Mouse (Mus musculus) hindbrain, embryonic 12.5 days (tissue): Measurements from ENCODE around the gene Alg3. TPM values are rescaled to one million over a fixed set of nuclear protein-coding genes. Genes with fewer than 3 reads are reported as not detected.

Experiments used
- ATAC-seq: fragments of 200-750 bp; cut with Nextera tagmentation; 2 replicates; pipeline ENCODE4 v1.8.0; 2017; ENCODE audit warnings: moderate TSS enrichment; ENCODE audit not compliant: low FRiP score
- H3K27ac ChIP-seq: fragments of 300-500 bp; sonication (generic); 2 replicates; pipeline ENCODE4 v1.5.1; 2016; ENCODE audit warnings: mild to moderate bottlenecking
- H3K27me3 ChIP-seq: fragments of 300-500 bp; sonication (generic); 2 replicates; pipeline ENCODE4 v1.6.1; 2016; ENCODE audit warnings: mild to moderate bottlenecking
- H3K36me3 ChIP-seq: fragments of 300-500 bp; sonication (generic); 2 replicates; pipeline ENCODE4 v1.6.1; 2016; ENCODE audit warnings: mild to moderate bottlenecking
- H3K4me1 ChIP-seq: fragments of 300-500 bp; sonication (generic); 2 replicates; pipeline ENCODE4 v1.6.1; 2016
- H3K4me2 ChIP-seq: fragments of 300-500 bp; sonication (generic); replicated peaks from 2 replicates; pipeline ENCODE4 v1.6.1; 2016; ENCODE audit warnings: mild to moderate bottlenecking
- H3K4me3 ChIP-seq: fragments of 300-500 bp; sonication (generic); 2 replicates; pipeline ENCODE4 v1.5.1; 2016; ENCODE audit warnings: mild to moderate bottlenecking
- H3K9ac ChIP-seq: fragments of 300-500 bp; sonication (generic); 2 replicates; pipeline ENCODE4 v1.6.1; 2016; ENCODE audit warnings: mild to moderate bottlenecking, moderate library complexity
- H3K9me3 ChIP-seq: fragments of 300-500 bp; sonication (generic); replicated peaks from 2 replicates; pipeline ENCODE4 v1.6.1; 2016; ENCODE audit warnings: mild to moderate bottlenecking
- WGBS: fragments of 180-500 bp; shearing (Covaris S2); methylation state at CpG from one replicate; pipeline ENCODE4 v1.1.7; 2016; 5-methylcytosine and 5-hydroxymethylcytosine counted together
- microRNA counts: library from miRNA; unstranded; fragments of <30 nt; microRNA quantifications from one replicate; lab custom pipeline; 2017
- microRNA-seq: library from miRNA; unstranded; fragments of <30 nt; microRNA quantifications from one replicate; pipeline ENCODE4, GENCODE M21; 2017
- polyA plus RNA-seq: library from polyadenylated mRNA; unstranded; fragments of >200 nt; fragmentation: Nextera tagmentation; extraction: Ambion mirVana; gene quantifications from 2 replicates; pipeline ENCODE4 v1.2.1, GENCODE M21; 2016

The Alg3 gene
- polyA plus RNA-seq, 1 experiment from 2014 or later = 40.0 TPM

DNA sequence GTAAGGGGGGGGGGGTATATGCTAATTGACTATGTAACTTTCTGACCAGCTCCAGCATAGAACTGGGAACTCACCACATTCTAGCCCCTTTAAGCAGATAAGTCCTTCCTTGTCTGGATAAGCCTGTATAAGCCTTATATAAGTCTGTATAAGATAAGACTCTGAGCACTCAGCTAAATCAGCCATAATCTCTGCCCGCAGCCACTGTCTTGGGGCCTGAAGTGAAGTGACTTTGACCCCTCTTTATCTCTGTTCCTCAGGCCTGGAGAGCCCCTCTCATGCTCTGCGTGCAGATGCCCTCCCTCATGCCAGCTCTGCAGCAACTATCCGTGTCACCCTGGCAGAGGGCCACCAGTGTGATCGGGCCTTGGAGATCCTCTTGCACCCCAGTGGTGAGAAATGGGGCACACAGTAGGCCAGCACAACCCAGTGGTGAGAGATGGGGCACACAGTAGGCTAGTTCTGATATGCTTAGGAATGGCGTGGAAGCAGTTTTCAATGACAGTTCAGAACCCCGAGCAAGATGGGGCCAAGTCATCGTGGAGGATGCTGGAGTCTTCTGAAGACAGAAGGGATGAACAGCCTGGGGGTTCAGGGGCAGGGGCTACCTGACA, 16.4 kb downstream of the Alg3 start:
- H3K36me3 ChIP-seq = no peaks in the 10 kb centered on the region
- no peaks in the 10 kb centered on the region for H3K9me3 ChIP-seq
- 87% methylated on average over 7 of the region's 7 CpGs for WGBS
- ATAC-seq = no peak
- no peak overlapping the region for H3K4me2 ChIP-seq
- peaks cover 15% of the 10 kb centered on the region for H3K4me1 ChIP-seq
- H3K4me3 ChIP-seq = no peak overlapping the region
- H3K27ac ChIP-seq = no peak overlapping the region
- H3K9ac ChIP-seq = no peak overlapping the region
- H3K27me3 ChIP-seq = peaks cover 54% of the 10 kb centered on the region

- Histone ChIP-seq H3K36me3 (no peaks in the 10 kb centered on the region), H3K4me2 (peak overlapping the region; percentile 70), H3K9me3 (no peaks in the 10 kb centered on the region), H3K27ac (no peak overlapping the region), H3K9ac (peak overlapping the region; percentile 27; the same call in 1 of the 2 replicates), H3K4me1 (peaks cover 25% of the 10 kb centered on the region), H3K27me3 (peaks cover 72% of the 10 kb centered on the region), H3K4me3 (peak overlapping the region; percentile 44)
- no peak for ATAC-seq
- WGBS = 3% methylated on average over 45 of the region's 48 CpGs
These were observed 20.3 kb downstream of the Alg3 start for GRCm38 (mm10) chr16:20591076-20591705.

DNA sequence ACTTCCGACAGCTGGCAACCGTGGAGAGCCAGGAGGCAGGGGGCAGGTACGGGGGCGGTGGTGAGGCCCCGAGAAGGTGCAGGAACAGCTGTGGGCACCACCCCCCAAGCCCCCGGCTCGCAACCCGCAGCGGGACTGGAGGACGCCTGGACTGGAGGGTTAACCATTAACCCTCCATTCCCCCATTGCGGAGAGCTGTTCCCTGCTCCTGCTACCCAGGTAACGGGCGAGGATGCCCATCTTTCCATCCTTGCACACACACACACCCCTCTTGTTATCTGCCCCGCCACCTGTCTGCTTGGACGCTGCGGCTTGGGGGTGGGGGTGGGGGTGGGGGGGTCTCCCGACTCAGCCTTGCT, 20.9 kb downstream of the Alg3 start:
- 5% methylated on average over 14 of the region's 17 CpGs for WGBS
- H3K9ac ChIP-seq = peak overlapping the region; percentile 58
- ATAC-seq = peak; percentile 14; the same call in 1 of the 2 replicates
- H3K4me2 ChIP-seq = peak overlapping the region; percentile 70
- H3K4me1 ChIP-seq = peaks cover 25% of the 10 kb centered on the region
- H3K9me3 ChIP-seq = no peaks in the 10 kb centered on the region
- peaks cover 72% of the 10 kb centered on the region for H3K27me3 ChIP-seq
- H3K36me3 ChIP-seq = no peaks in the 10 kb centered on the region
- peak overlapping the region; percentile 44 for H3K4me3 ChIP-seq
- no peak overlapping the region for H3K27ac ChIP-seq

DNA sequence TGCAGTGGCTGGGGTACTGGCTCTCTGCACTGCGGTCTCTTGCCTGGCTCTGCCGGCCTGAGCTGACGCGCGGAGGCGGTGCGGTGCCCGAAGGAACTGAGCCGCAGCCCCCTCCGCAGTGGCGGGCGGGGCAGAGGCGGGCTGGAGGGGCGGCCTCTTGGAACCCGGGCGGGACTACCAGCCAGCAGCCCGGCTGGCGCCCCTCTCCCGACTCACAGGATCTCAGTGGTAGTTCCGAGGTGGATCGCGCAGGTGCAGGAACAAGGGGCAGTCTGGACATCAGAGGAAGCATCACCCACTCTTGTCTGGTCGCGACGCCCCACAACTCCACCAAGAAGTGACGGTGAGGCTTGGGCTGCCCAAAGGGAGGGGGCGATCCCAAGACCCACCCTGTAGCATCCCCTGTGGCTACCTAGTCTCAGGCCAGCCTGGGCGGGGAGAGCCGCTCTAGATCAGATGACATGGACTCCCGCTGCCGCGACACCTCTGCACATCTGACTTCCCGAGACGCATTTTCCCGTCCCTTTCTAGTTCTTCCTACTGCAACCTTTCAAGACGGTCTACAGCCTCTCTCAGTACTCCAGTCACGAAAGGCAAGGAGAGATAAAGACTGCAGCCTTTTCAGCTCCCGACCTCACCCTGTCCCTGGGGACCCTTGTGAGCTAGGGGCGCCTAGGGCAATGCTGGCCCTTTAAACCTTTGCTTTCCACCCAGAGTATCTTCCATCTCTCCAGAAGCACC, 21.4 kb downstream of the Alg3 start:
- Histone ChIP-seq H3K4me3 (peak overlapping the region; percentile 44), H3K36me3 (no peaks in the 10 kb centered on the region), H3K27ac (0 out of 2 replicates have a peak overlapping the region, but pooled peaks have one; percentile 13), H3K9ac (peak overlapping the region; percentile 58), H3K9me3 (no peaks in the 10 kb centered on the region), H3K4me2 (peak overlapping the region; percentile 70), H3K27me3 (peaks cover 68% of the 10 kb centered on the region), H3K4me1 (peaks cover 25% of the 10 kb centered on the region)
- ATAC-seq = peak; percentile 88
- WGBS = 1% methylated on average over 36 of the region's 39 CpGs

DNA sequence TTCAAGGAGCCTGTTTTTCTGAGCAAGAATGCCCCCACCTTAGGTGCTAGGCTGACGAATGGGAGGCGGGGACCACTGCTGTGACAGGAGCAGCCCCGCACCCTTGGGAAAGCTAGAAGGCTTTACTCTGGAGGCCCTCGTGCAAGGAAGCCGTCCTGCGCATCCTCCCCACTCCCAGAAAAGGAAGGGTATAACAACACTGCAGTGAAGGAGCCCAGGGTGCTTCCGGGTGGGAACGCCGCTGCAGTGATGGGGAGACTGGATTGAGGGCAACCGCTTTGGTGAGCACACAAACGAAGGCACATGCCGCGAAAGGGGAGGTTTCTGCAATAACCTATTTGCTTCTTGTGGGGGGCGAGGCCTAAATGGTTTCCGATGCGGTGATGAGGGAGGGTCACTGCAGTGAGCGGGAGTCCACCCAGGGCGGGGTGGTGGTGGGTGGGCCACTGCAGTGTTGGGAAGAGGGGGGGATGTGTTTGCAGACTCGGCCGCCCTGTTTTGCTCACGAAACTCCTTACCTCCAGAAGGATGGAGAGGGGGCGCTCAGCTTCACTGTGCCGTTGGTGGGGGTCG, 22.1 kb downstream of the Alg3 start, which contains the start of gene Vwa5b2:
Gene Vwa5b2, plus strand, starts transcription at position 106 of the 573 bp plus-strand sequence.
- 1% methylated on average over 24 of the region's 24 CpGs for WGBS

DNA sequence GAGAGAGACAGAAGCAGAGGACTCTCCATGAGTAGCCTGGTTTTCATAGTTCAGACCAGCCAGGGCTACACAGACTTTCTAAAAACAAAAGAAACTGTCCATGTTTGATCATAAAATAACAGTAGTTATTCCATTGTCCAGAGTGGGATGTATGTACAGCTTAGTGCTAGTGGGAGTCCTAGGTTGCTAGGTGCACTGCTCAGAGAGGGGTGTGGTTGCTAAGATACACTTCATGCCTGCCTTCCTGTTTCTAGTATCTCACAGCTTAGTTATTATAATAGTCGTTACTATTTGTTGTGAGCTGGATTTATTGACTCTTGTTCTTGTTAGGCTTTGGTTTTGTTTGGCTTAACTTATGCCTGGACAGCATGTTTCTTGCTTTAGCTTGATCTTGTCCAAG, 46.5 kb downstream of the Alg3 start:
- Histone ChIP-seq H3K9me3 (no peaks in the 10 kb centered on the region), H3K4me3 (no peak overlapping the region), H3K27ac (no peak overlapping the region), H3K4me2 (no peak overlapping the region), H3K4me1 (no peaks in the 10 kb centered on the region), H3K27me3 (no peaks in the 10 kb centered on the region), H3K9ac (no peak overlapping the region), H3K36me3 (peaks cover 29% of the 10 kb centered on the region)
- WGBS = 64% methylated on average over 1 of the region's 1 CpGs
- no peak for ATAC-seq

More for the DNA sequence above, 22.1 kb downstream of the Alg3 start, which contains the start of gene Vwa5b2:
- no peaks in the 10 kb centered on the region for H3K9me3 ChIP-seq
- H3K9ac ChIP-seq = peak within 1 kb of the TSS; percentile 58
- ATAC-seq = peak; percentile 72
- 0 out of 2 replicates have a peak within 1 kb of the TSS, but pooled peaks have one; percentile 13 for H3K27ac ChIP-seq
- peaks cover 66% of the 10 kb centered on the region for H3K27me3 ChIP-seq
- H3K4me2 ChIP-seq = peak within 1 kb of the TSS; percentile 70
- peaks cover 25% of the 10 kb centered on the region for H3K4me1 ChIP-seq
- H3K36me3 ChIP-seq = no peaks in the 10 kb centered on the region
- peak within 1 kb of the TSS; percentile 44 for H3K4me3 ChIP-seq

GRCm38 (mm10) chr16:20557381-20557780, 54.2 kb downstream of the Alg3 start:
- Histone ChIP-seq H3K9me3 (no peaks in the 10 kb centered on the region), H3K4me2 (no peak overlapping the region), H3K4me3 (no peak overlapping the region), H3K27me3 (no peaks in the 10 kb centered on the region), H3K9ac (no peak overlapping the region), H3K4me1 (no peaks in the 10 kb centered on the region), H3K36me3 (peaks cover 77% of the 10 kb centered on the region), H3K27ac (no peak overlapping the region)
- 85% methylated on average over 7 of the region's 7 CpGs for WGBS
- no peak for ATAC-seq

MicroRNA genes within 50 kb of the gene (microRNA counts, 519-probe panel; counts per million panel counts)
- microRNA mmu-miR-1224 (lab: Ali Mortazavi, UCI) = 3,980 counts per million, percentile 81 among the panel's probes with 10 or more counts

Small RNAs within 50 kb of the gene (microRNA-seq; reads per million reads assigned to microRNA genes)
- 14.4 reads per million, percentile 26 among the genes with 10 or more reads in this experiment for gene Mir1224

Other genes starting within 250 kb of the Alg3 start
- gene Abcc5, start 185.3 kb downstream of the Alg3 start, polyA plus RNA-seq = 139 and 143 TPM in 2 replicates
- 118 and 127 TPM in 2 replicates for gene Eif2b5, start 112.9 kb downstream of the Alg3 start, polyA plus RNA-seq
- 51.6 and 60.5 TPM in 2 replicates for gene Dvl3, start 94.8 kb downstream of the Alg3 start, polyA plus RNA-seq
- gene Ap2m1, start 76.3 kb downstream of the Alg3 start, polyA plus RNA-seq = 901 and 915 TPM in 2 replicates
- 72.7 and 76.2 TPM in 2 replicates for gene Abcf3, start 63.2 kb downstream of the Alg3 start, polyA plus RNA-seq
- gene Vwa5b2, start 22.3 kb downstream of the Alg3 start, polyA plus RNA-seq = 8.8 and 11.0 TPM in 2 replicates
- 16.6 and 20.1 TPM in 2 replicates for gene Eef1akmt4, start 142 bp downstream of the Alg3 start, polyA plus RNA-seq
- gene Gm49333, start 125 bp downstream of the Alg3 start, polyA plus RNA-seq = 0.20 TPM in 1 of 2 replicates, not detected in the other
- 9.1 TPM in 2 replicates for gene Camk2n2, start 9.6 kb upstream of the Alg3 start, polyA plus RNA-seq
- 7.7 and 10.2 TPM in 2 replicates for gene Ece2, start 18.1 kb upstream of the Alg3 start, polyA plus RNA-seq
- 397 and 411 TPM in 2 replicates for gene Psmd2, start 39.9 kb upstream of the Alg3 start, polyA plus RNA-seq
- gene Eif4g1, start 56.6 kb upstream of the Alg3 start, polyA plus RNA-seq = 197 and 200 TPM in 2 replicates
- gene Fam131a, start 81.5 kb upstream of the Alg3 start, polyA plus RNA-seq = 19.4 and 19.8 TPM in 2 replicates
- gene Polr2h, start 105.9 kb upstream of the Alg3 start, polyA plus RNA-seq = 68.6 and 80.7 TPM in 2 replicates
- gene Clcn2, start 106.0 kb upstream of the Alg3 start, polyA plus RNA-seq = 40.0 and 40.5 TPM in 2 replicates
- 6.0 and 6.4 TPM in 2 replicates for gene Chrd, start 121.4 kb upstream of the Alg3 start, polyA plus RNA-seq
- 0.96 and 0.98 TPM in 2 replicates for gene Thpo, start 122.8 kb upstream of the Alg3 start, polyA plus RNA-seq